Mouse (Mus musculus): ENCODE results near the gene A830031A19Rik. TPM values are rescaled to one million over a fixed set of nuclear protein-coding genes. Genes with fewer than 3 reads are reported as not detected.

Gene A830031A19Rik
- polyA plus RNA-seq, 1 experiment from 2014 or later, result not detected

- Histone ChIP-seq H3K9ac (ENCODE audit: low read length) (no peak overlapping the region), H3K4me1 (ENCODE audit: control insufficient read depth, insufficient read depth, low read length) (peaks cover 36% of the 10 kb centered on the region), H3K27ac (ENCODE audit: low read length) (no peak overlapping the region), H3K4me2 (ENCODE audit: low read depth, low read length) (no peak overlapping the region), H3K9me3 (replicated peaks; ENCODE audit: control insufficient read depth, low read length) (no peaks in the 10 kb centered on the region), H3K27me3 (ENCODE audit: control insufficient read depth, insufficient read depth, low read length) (no peaks in the 10 kb centered on the region), H3K4me3 (replicated peaks; ENCODE audit: low read length) (no peak overlapping the region), H3K36me3 (ENCODE audit: control insufficient read depth, insufficient read depth, low read length) (no peaks in the 10 kb centered on the region)
- no peak for ATAC-seq (ENCODE audit: insufficient read depth, low FRiP score)
- WGBS, result 68% methylated on average over 4 of the region's 4 CpGs
These were observed 15.6 kb upstream of the A830031A19Rik start for GRCm38 (mm10) chr11:24090443-24090842.

DNA sequence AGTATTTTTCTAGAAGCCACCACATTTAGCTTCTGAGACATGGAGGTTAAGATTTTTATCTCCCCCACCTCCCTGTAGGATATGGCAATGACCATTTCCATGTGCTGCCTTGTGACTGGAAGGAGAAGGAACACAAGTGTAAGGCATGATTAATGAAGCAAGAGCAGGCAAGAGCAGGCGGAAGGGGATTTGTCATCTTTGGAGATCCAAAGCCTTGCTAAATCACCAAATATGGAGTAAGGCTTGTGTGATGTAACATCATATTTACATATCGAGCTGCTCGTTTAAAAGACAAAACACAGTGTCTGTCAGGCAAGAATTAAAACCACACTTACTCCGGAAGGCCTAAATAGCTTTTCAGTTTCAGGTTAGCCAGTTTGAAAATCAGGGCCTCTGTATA lies 12.2 kb upstream of the A830031A19Rik start:
- Histone ChIP-seq H3K9ac (ENCODE audit: low read length) (no peak overlapping the region), H3K36me3 (ENCODE audit: control insufficient read depth, insufficient read depth, low read length) (no peaks in the 10 kb centered on the region), H3K27ac (ENCODE audit: low read length) (peak overlapping the region; percentile 77), H3K9me3 (replicated peaks; ENCODE audit: control insufficient read depth, low read length) (no peaks in the 10 kb centered on the region), H3K4me1 (ENCODE audit: control insufficient read depth, insufficient read depth, low read length) (peaks cover 27% of the 10 kb centered on the region), H3K4me2 (ENCODE audit: low read depth, low read length) (0 out of 2 replicates have a peak overlapping the region, but pooled peaks have one; percentile 9), H3K4me3 (replicated peaks; ENCODE audit: low read length) (no peak overlapping the region), H3K27me3 (ENCODE audit: control insufficient read depth, insufficient read depth, low read length) (no peaks in the 10 kb centered on the region)
- ATAC-seq (ENCODE audit: insufficient read depth, low FRiP score), result peak; percentile 64; the same call in 1 of the 2 replicates
- WGBS, result 36% methylated on average over 4 of the region's 4 CpGs

- ATAC-seq (ENCODE audit: insufficient read depth, low FRiP score), result no peak
- Histone ChIP-seq H3K4me2 (ENCODE audit: low read depth, low read length) (no peak overlapping the region), H3K9ac (ENCODE audit: low read length) (no peak overlapping the region), H3K4me3 (replicated peaks; ENCODE audit: low read length) (no peak overlapping the region), H3K9me3 (replicated peaks; ENCODE audit: control insufficient read depth, low read length) (no peaks in the 10 kb centered on the region), H3K4me1 (ENCODE audit: control insufficient read depth, insufficient read depth, low read length) (peaks cover 20% of the 10 kb centered on the region), H3K27me3 (ENCODE audit: control insufficient read depth, insufficient read depth, low read length) (no peaks in the 10 kb centered on the region), H3K27ac (ENCODE audit: low read length) (peak overlapping the region; percentile 60), H3K36me3 (ENCODE audit: control insufficient read depth, insufficient read depth, low read length) (no peaks in the 10 kb centered on the region)
- 46% methylated on average over 6 of the region's 6 CpGs for WGBS
These were observed 11.1 kb upstream of the A830031A19Rik start for GRCm38 (mm10) chr11:24085986-24086385.

- Histone ChIP-seq H3K4me1 (ENCODE audit: control insufficient read depth, insufficient read depth, low read length) (peaks cover 20% of the 10 kb centered on the region), H3K27me3 (ENCODE audit: control insufficient read depth, insufficient read depth, low read length) (no peaks in the 10 kb centered on the region), H3K36me3 (ENCODE audit: control insufficient read depth, insufficient read depth, low read length) (no peaks in the 10 kb centered on the region), H3K4me2 (ENCODE audit: low read depth, low read length) (no peak overlapping the region), H3K9me3 (replicated peaks; ENCODE audit: control insufficient read depth, low read length) (no peaks in the 10 kb centered on the region), H3K9ac (ENCODE audit: low read length) (no peak overlapping the region), H3K4me3 (replicated peaks; ENCODE audit: low read length) (no peak overlapping the region), H3K27ac (ENCODE audit: low read length) (no peak overlapping the region)
- WGBS, result 65% methylated on average over 4 of the region's 4 CpGs
- ATAC-seq (ENCODE audit: insufficient read depth, low FRiP score), result no peak
These were observed 9.7 kb upstream of the A830031A19Rik start for GRCm38 (mm10) chr11:24084590-24084989.

- H3K27ac ChIP-seq (ENCODE audit: low read length), result no peak overlapping the region
- H3K27me3 ChIP-seq (ENCODE audit: control insufficient read depth, insufficient read depth, low read length), result no peaks in the 10 kb centered on the region
- no peaks in the 10 kb centered on the region for H3K9me3 ChIP-seq (replicated peaks; ENCODE audit: control insufficient read depth, low read length)
- H3K36me3 ChIP-seq (ENCODE audit: control insufficient read depth, insufficient read depth, low read length), result no peaks in the 10 kb centered on the region
- H3K4me2 ChIP-seq (ENCODE audit: low read depth, low read length), result no peak overlapping the region
- no peak overlapping the region for H3K4me3 ChIP-seq (replicated peaks; ENCODE audit: low read length)
- peaks cover 20% of the 10 kb centered on the region for H3K4me1 ChIP-seq (ENCODE audit: control insufficient read depth, insufficient read depth, low read length)
- no peak overlapping the region for H3K9ac ChIP-seq (ENCODE audit: low read length)
- WGBS, result 59% methylated on average over 3 of the region's 3 CpGs
- no peak for ATAC-seq (ENCODE audit: insufficient read depth, low FRiP score)
These were observed 9.2 kb upstream of the A830031A19Rik start for GRCm38 (mm10) chr11:24084077-24084476.

- ATAC-seq (ENCODE audit: insufficient read depth, low FRiP score), result no peak
- no peaks in the 10 kb centered on the region for H3K9me3 ChIP-seq (replicated peaks; ENCODE audit: control insufficient read depth, low read length)
- H3K4me3 ChIP-seq (replicated peaks; ENCODE audit: low read length), result 0 out of 2 replicates have a peak overlapping the region, but pooled peaks have one; percentile 3
- no peaks in the 10 kb centered on the region for H3K36me3 ChIP-seq (ENCODE audit: control insufficient read depth, insufficient read depth, low read length)
- H3K4me1 ChIP-seq (ENCODE audit: control insufficient read depth, insufficient read depth, low read length), result peaks cover 20% of the 10 kb centered on the region
- WGBS, result 57% methylated on average over 7 of the region's 7 CpGs
- H3K27ac ChIP-seq (ENCODE audit: low read length), result no peak overlapping the region
- no peaks in the 10 kb centered on the region for H3K27me3 ChIP-seq (ENCODE audit: control insufficient read depth, insufficient read depth, low read length)
- peak overlapping the region; percentile 40; the same call in 1 of the 2 replicates for H3K9ac ChIP-seq (ENCODE audit: low read length)
- peak overlapping the region; percentile 44 for H3K4me2 ChIP-seq (ENCODE audit: low read depth, low read length)
These were observed 8.6 kb upstream of the A830031A19Rik start for GRCm38 (mm10) chr11:24083423-24083822.

- no peak for ATAC-seq (ENCODE audit: insufficient read depth, low FRiP score)
These were observed 8.2 kb upstream of the A830031A19Rik start for GRCm38 (mm10) chr11:24083076-24083405.

GRCm38 (mm10) chr11:24082385-24083075 lies 7.7 kb upstream of the A830031A19Rik start:
- 25% methylated on average over 11 of the region's 11 CpGs for WGBS
- H3K4me3 ChIP-seq (replicated peaks; ENCODE audit: low read length), result peak overlapping the region; percentile 73
- no peaks in the 10 kb centered on the region for H3K27me3 ChIP-seq (ENCODE audit: control insufficient read depth, insufficient read depth, low read length)
- no peaks in the 10 kb centered on the region for H3K36me3 ChIP-seq (ENCODE audit: control insufficient read depth, insufficient read depth, low read length)
- H3K9me3 ChIP-seq (replicated peaks; ENCODE audit: control insufficient read depth, low read length), result no peaks in the 10 kb centered on the region
- peak overlapping the region; percentile 87 for H3K9ac ChIP-seq (ENCODE audit: low read length)
- H3K4me2 ChIP-seq (ENCODE audit: low read depth, low read length), result peak overlapping the region; percentile 98
- peaks cover 19% of the 10 kb centered on the region for H3K4me1 ChIP-seq (ENCODE audit: control insufficient read depth, insufficient read depth, low read length)
- ATAC-seq (ENCODE audit: insufficient read depth, low FRiP score), result no peak
- H3K27ac ChIP-seq (ENCODE audit: low read length), result peak overlapping the region; percentile 91

More at GRCm38 (mm10) chr11:24083076-24083405, 8.2 kb upstream of the A830031A19Rik start:
- Histone ChIP-seq H3K36me3 (ENCODE audit: control insufficient read depth, insufficient read depth, low read length) (no peaks in the 10 kb centered on the region), H3K4me1 (ENCODE audit: control insufficient read depth, insufficient read depth, low read length) (peaks cover 20% of the 10 kb centered on the region), H3K9me3 (replicated peaks; ENCODE audit: control insufficient read depth, low read length) (no peaks in the 10 kb centered on the region), H3K27me3 (ENCODE audit: control insufficient read depth, insufficient read depth, low read length) (no peaks in the 10 kb centered on the region), H3K27ac (ENCODE audit: low read length) (no peak overlapping the region), H3K4me2 (ENCODE audit: low read depth, low read length) (peak overlapping the region; percentile 44), H3K9ac (ENCODE audit: low read length) (peak overlapping the region; percentile 40; the same call in 1 of the 2 replicates), H3K4me3 (replicated peaks; ENCODE audit: low read length) (0 out of 2 replicates have a peak overlapping the region, but pooled peaks have one; percentile 3)
- 49% methylated on average over 1 of the region's 1 CpGs for WGBS

- H3K9ac ChIP-seq (ENCODE audit: low read length), result peak overlapping the region; percentile 87
- peak overlapping the region; percentile 91 for H3K27ac ChIP-seq (ENCODE audit: low read length)
- H3K27me3 ChIP-seq (ENCODE audit: control insufficient read depth, insufficient read depth, low read length), result no peaks in the 10 kb centered on the region
- peak overlapping the region; percentile 98 for H3K4me2 ChIP-seq (ENCODE audit: low read depth, low read length)
- ATAC-seq (ENCODE audit: insufficient read depth, low FRiP score), result no peak
- H3K9me3 ChIP-seq (replicated peaks; ENCODE audit: control insufficient read depth, low read length), result no peaks in the 10 kb centered on the region
- peak overlapping the region; percentile 73 for H3K4me3 ChIP-seq (replicated peaks; ENCODE audit: low read length)
- H3K4me1 ChIP-seq (ENCODE audit: control insufficient read depth, insufficient read depth, low read length), result peaks cover 16% of the 10 kb centered on the region
- WGBS, result under 1% methylated on average over 43 of the region's 43 CpGs
- H3K36me3 ChIP-seq (ENCODE audit: control insufficient read depth, insufficient read depth, low read length), result no peaks in the 10 kb centered on the region
These were observed 7.0 kb upstream of the A830031A19Rik start for GRCm38 (mm10) chr11:24081687-24082384.

Data from stomach, embryonic 16.5 days (tissue).